Mouse (Mus musculus): ENCODE results near the gene Wfikkn2. TPM values are rescaled to one million over a fixed set of nuclear protein-coding genes. Genes with fewer than 3 reads are reported as not detected.

The Wfikkn2 gene
- total RNA-seq, 1 experiment = 0.31 TPM

- no peak overlapping the region for H3K4me3 ChIP-seq (ENCODE audit: insufficient read depth in 1 of 2, low read depth in 1 of 2, low read length in 2 of 2, poor library complexity in 1 of 2, severe bottlenecking in 1 of 2)
- TF ChIP-seq MAFK (IDR thresholded peaks at IDR 0.05; ENCODE audit: insufficient read depth, low read depth, low read length) (no peak), ZNF384 (IDR thresholded peaks at IDR 0.05; ENCODE audit: low read depth, low read length) (no peak), ZC3H11A (IDR thresholded peaks at IDR 0.05; ENCODE audit: borderline replicate concordance, low read depth, low read length) (no peak), CHD2 (IDR thresholded peaks at IDR 0.05; ENCODE audit: low read depth, low read length) (no peak), HCFC1 (IDR thresholded peaks at IDR 0.05; ENCODE audit: borderline replicate concordance, insufficient read depth, low read length) (no peak)
- H3K9ac ChIP-seq (ENCODE audit: insufficient read depth, low read depth, low read length, poor library complexity, severe bottlenecking) = no peak overlapping the region
- no peak for DNase-seq (ENCODE audit: low read depth, low spot score)
- no peaks in the 10 kb centered on the region; a peak in 1 of 4 replicates for H3K4me1 ChIP-seq (ENCODE audit: control insufficient read depth in 2 of 2, insufficient read depth in 2 of 2, low read length in 2 of 2, poor library complexity in 1 of 2)
- in situ Hi-C loops (cut with MboI; ENCODE audit: low sequenced_read_pairs in 2 of 2, unreplicated experiment in 2 of 2) = no loop called here
- no peak overlapping the region for H3K27ac ChIP-seq (ENCODE audit: insufficient read depth, low read depth, low read length, poor library complexity, severe bottlenecking)
- no peaks in the 10 kb centered on the region for H3K9me3 ChIP-seq (ENCODE audit: control insufficient read depth, insufficient read depth, low read depth, low read length)
- no peaks in the 10 kb centered on the region for H3K36me3 ChIP-seq (ENCODE audit: control insufficient read depth, insufficient read depth, low read length, poor library complexity, severe bottlenecking)
Observed at GRCm38 (mm10) chr11:94200422-94200821, 45.4 kb downstream of the Wfikkn2 start.

GRCm38 (mm10) chr11:94199771-94200170 is 46.0 kb downstream of the Wfikkn2 start:
- Histone ChIP-seq H3K4me3 (ENCODE audit: insufficient read depth in 1 of 2, low read depth in 1 of 2, low read length in 2 of 2, poor library complexity in 1 of 2, severe bottlenecking in 1 of 2) (no peak overlapping the region), H3K9me3 (ENCODE audit: control insufficient read depth, insufficient read depth, low read depth, low read length) (no peaks in the 10 kb centered on the region), H3K27ac (ENCODE audit: insufficient read depth, low read depth, low read length, poor library complexity, severe bottlenecking) (no peak overlapping the region), H3K9ac (ENCODE audit: insufficient read depth, low read depth, low read length, poor library complexity, severe bottlenecking) (no peak overlapping the region), H3K36me3 (ENCODE audit: control insufficient read depth, insufficient read depth, low read length, poor library complexity, severe bottlenecking) (no peaks in the 10 kb centered on the region), H3K4me1 (ENCODE audit: control insufficient read depth in 2 of 2, insufficient read depth in 2 of 2, low read length in 2 of 2, poor library complexity in 1 of 2) (no peaks in the 10 kb centered on the region; a peak in 1 of 4 replicates)
- no peak for DNase-seq (ENCODE audit: low read depth, low spot score)
- no peak for TF ChIP-seq MAFK (IDR thresholded peaks at IDR 0.05; ENCODE audit: insufficient read depth, low read depth, low read length)
- TF ChIP-seq HCFC1 (IDR thresholded peaks at IDR 0.05; ENCODE audit: borderline replicate concordance, insufficient read depth, low read length) = no peak
- no peak for TF ChIP-seq ZNF384 (IDR thresholded peaks at IDR 0.05; ENCODE audit: low read depth, low read length)
- TF ChIP-seq ZC3H11A (IDR thresholded peaks at IDR 0.05; ENCODE audit: borderline replicate concordance, low read depth, low read length) = no peak
- TF ChIP-seq CHD2 (IDR thresholded peaks at IDR 0.05; ENCODE audit: low read depth, low read length) = no peak
- in situ Hi-C loops (cut with MboI; ENCODE audit: low sequenced_read_pairs in 2 of 2, unreplicated experiment in 2 of 2) = no loop called here

GRCm38 (mm10) chr11:94198405-94199146 is 47.2 kb downstream of the Wfikkn2 start:
- Histone ChIP-seq H3K4me1 (ENCODE audit: control insufficient read depth in 2 of 2, insufficient read depth in 2 of 2, low read length in 2 of 2, poor library complexity in 1 of 2) (peaks cover 3 to 4% of the 10 kb centered on the region in 2 experiments; a peak in 1 of 4 replicates), H3K4me3 (ENCODE audit: insufficient read depth in 1 of 2, low read depth in 1 of 2, low read length in 2 of 2, poor library complexity in 1 of 2, severe bottlenecking in 1 of 2) (no peak overlapping the region), H3K9me3 (ENCODE audit: control insufficient read depth, insufficient read depth, low read depth, low read length) (no peaks in the 10 kb centered on the region), H3K9ac (ENCODE audit: insufficient read depth, low read depth, low read length, poor library complexity, severe bottlenecking) (no peak overlapping the region), H3K27ac (ENCODE audit: insufficient read depth, low read depth, low read length, poor library complexity, severe bottlenecking) (no peak overlapping the region), H3K36me3 (ENCODE audit: control insufficient read depth, insufficient read depth, low read length, poor library complexity, severe bottlenecking) (no peaks in the 10 kb centered on the region)
- in situ Hi-C loops (cut with MboI; ENCODE audit: low sequenced_read_pairs in 2 of 2, unreplicated experiment in 2 of 2) = no loop called here
- TF ChIP-seq CHD2 (IDR thresholded peaks at IDR 0.05; ENCODE audit: low read depth, low read length) = no peak
- no peak for TF ChIP-seq HCFC1 (IDR thresholded peaks at IDR 0.05; ENCODE audit: borderline replicate concordance, insufficient read depth, low read length)
- TF ChIP-seq ZC3H11A (IDR thresholded peaks at IDR 0.05; ENCODE audit: borderline replicate concordance, low read depth, low read length) = no peak
- no peak for DNase-seq (ENCODE audit: low read depth, low spot score)

- Histone ChIP-seq H3K27ac (ENCODE audit: insufficient read depth, low read depth, low read length, poor library complexity, severe bottlenecking) (no peak overlapping the region), H3K9ac (ENCODE audit: insufficient read depth, low read depth, low read length, poor library complexity, severe bottlenecking) (no peak overlapping the region), H3K9me3 (ENCODE audit: control insufficient read depth, insufficient read depth, low read depth, low read length) (no peaks in the 10 kb centered on the region), H3K4me1 (ENCODE audit: control insufficient read depth in 2 of 2, insufficient read depth in 2 of 2, low read length in 2 of 2, poor library complexity in 1 of 2) (peaks cover 3 to 4% of the 10 kb centered on the region in 2 experiments; a peak in 1 of 4 replicates), H3K4me3 (ENCODE audit: insufficient read depth in 1 of 2, low read depth in 1 of 2, low read length in 2 of 2, poor library complexity in 1 of 2, severe bottlenecking in 1 of 2) (no peak overlapping the region), H3K36me3 (ENCODE audit: control insufficient read depth, insufficient read depth, low read length, poor library complexity, severe bottlenecking) (no peaks in the 10 kb centered on the region)
- in situ Hi-C loops (cut with MboI; ENCODE audit: low sequenced_read_pairs in 2 of 2, unreplicated experiment in 2 of 2) = no loop called here
- TF ChIP-seq ZC3H11A (IDR thresholded peaks at IDR 0.05; ENCODE audit: borderline replicate concordance, low read depth, low read length) (no peak), MAFK (IDR thresholded peaks at IDR 0.05; ENCODE audit: insufficient read depth, low read depth, low read length) (no peak), HCFC1 (IDR thresholded peaks at IDR 0.05; ENCODE audit: borderline replicate concordance, insufficient read depth, low read length) (no peak), CHD2 (IDR thresholded peaks at IDR 0.05; ENCODE audit: low read depth, low read length) (no peak), ZNF384 (IDR thresholded peaks at IDR 0.05; ENCODE audit: low read depth, low read length) (no peak)
- DNase-seq (ENCODE audit: low read depth, low spot score) = no peak
Observed at GRCm38 (mm10) chr11:94196311-94196710, 49.5 kb downstream of the Wfikkn2 start.
